Mouse (Mus musculus): ENCODE data around the gene Kmt5b. TPM values are rescaled to one million over a fixed set of nuclear protein-coding genes. Genes with fewer than 3 reads are reported as not detected.

Kmt5b gene
- polyA plus RNA-seq, 1 experiment: 35.1 TPM

DNA sequence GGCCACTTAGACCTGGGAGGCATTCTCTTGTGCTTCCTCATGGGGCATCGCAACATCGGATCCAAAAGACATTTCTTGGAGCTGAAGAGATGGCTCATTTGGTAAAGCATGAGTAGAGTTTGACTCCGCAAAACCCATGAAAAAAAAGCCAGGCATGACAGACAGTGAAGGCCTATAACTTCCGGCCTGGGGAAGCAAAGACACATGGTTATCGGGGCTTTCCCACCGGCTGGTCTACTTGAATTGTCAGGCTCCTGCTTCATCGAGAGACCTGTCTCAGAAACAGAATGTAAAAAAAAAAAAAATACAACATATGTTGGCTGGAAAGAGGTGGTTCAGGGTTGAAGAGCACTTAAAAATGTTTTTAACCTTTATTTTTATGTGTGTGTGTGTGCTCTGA, 27.6 kb upstream of the Kmt5b start:
- peaks cover 3% of the 10 kb centered on the region; the same call in 1 of the 2 replicates for H3K4me1 ChIP-seq (ENCODE audit: control insufficient read depth, insufficient read depth, low read length)
- no peak overlapping the region for H3K27ac ChIP-seq (ENCODE audit: insufficient read depth, low read depth, low read length)
- H3K4me3 ChIP-seq (ENCODE audit: insufficient read depth, low read length): no peak overlapping the region
- no peak for TF ChIP-seq CTCF (IDR thresholded peaks at IDR 0.05; ENCODE audit: low read depth, low read length)
- TF ChIP-seq POLR2A (IDR thresholded peaks at IDR 0.05; ENCODE audit: borderline replicate concordance, low read depth, low read length): no peak

DNA sequence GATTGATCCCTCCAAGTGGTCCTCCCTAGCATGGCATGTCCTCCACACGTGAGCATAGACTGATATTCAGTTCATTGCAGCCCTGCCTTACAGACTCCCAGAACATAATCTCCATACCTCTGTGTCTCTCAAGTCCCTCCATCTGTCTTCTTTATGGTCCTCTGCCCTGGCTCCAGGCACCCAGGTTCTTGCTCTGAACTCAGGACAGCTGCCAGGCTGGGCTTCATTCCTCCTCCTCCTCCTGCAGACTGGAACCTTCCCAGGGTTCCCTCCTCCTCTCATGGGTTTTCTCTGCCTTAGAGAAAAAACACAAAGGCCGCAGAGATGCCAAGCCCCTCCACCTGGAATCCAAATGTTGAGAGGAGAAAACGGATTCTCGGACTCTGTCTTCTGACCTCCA, 24.5 kb upstream of the Kmt5b start:
- no peak overlapping the region for H3K4me3 ChIP-seq (ENCODE audit: insufficient read depth, low read length)
- TF ChIP-seq POLR2A (IDR thresholded peaks at IDR 0.05; ENCODE audit: borderline replicate concordance, low read depth, low read length) (no peak), CTCF (IDR thresholded peaks at IDR 0.05; ENCODE audit: low read depth, low read length) (no peak)
- peaks cover 3% of the 10 kb centered on the region; the same call in 1 of the 2 replicates for H3K4me1 ChIP-seq (ENCODE audit: control insufficient read depth, insufficient read depth, low read length)
- H3K27ac ChIP-seq (ENCODE audit: insufficient read depth, low read depth, low read length): no peak overlapping the region

DNA sequence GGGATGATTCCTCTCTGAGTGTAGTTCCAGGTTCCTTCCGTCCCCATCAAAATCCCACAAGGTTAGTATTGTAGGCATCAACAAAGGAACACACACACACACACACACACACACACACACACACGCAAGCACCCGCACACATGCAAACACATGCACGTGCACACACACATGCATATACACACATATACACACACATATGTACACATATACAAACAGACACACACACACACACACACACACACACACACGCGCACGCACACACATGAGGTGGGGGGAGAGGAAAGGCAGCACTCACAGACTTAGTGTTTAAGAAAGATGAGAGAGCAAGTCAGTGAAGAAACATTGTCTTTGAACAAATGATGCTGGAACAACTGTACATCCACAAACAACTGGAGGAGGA, 23.9 kb upstream of the Kmt5b start:
- TF ChIP-seq POLR2A (IDR thresholded peaks at IDR 0.05; ENCODE audit: borderline replicate concordance, low read depth, low read length): no peak
- TF ChIP-seq CTCF (IDR thresholded peaks at IDR 0.05; ENCODE audit: low read depth, low read length): no peak
- H3K27ac ChIP-seq (ENCODE audit: insufficient read depth, low read depth, low read length): no peak overlapping the region

DNA sequence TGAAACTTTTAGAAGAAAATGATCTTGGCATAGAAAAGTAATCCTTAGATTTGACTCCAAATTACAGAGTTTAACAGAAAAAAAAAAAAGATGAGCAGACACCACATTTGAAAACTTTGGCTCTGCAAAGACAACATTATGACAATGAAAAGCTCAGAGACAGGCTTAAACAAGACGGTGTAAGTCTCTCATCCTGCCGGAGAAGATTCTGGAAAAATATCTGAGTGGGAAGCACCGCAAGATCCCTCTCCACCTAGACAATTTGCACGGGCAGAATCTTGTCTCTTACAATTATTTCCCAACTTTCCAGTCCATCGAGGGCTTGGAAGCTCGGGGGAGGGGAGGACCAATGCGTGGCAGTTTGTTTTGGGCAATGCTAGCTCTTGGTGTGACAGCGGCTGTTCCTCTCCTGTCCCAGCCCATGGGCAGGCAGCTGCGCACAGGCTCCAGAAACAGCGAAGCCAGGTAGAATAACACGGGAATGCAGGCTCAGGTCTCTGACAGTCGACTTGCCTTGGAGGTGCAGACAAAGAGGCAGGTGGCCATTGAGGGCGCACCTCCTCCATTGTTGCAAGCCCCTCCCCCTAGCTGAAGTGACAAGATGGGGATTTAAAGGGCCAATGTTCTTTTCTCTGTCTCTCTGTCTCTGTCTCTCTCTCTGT, 23.2 kb upstream of the Kmt5b start:
- H3K4me1 ChIP-seq (ENCODE audit: control insufficient read depth, insufficient read depth, low read length): peaks cover 3% of the 10 kb centered on the region; the same call in 1 of the 2 replicates
- TF ChIP-seq CTCF (IDR thresholded peaks at IDR 0.05; ENCODE audit: low read depth, low read length): no peak
- no peak for TF ChIP-seq POLR2A (IDR thresholded peaks at IDR 0.05; ENCODE audit: borderline replicate concordance, low read depth, low read length)
- H3K27ac ChIP-seq (ENCODE audit: insufficient read depth, low read depth, low read length): no peak overlapping the region
- peak overlapping the region; percentile 22; the same call in 1 of the 2 replicates for H3K4me3 ChIP-seq (ENCODE audit: insufficient read depth, low read length)

More for the DNA sequence above, 23.9 kb upstream of the Kmt5b start:
- H3K4me1 ChIP-seq (ENCODE audit: control insufficient read depth, insufficient read depth, low read length): peaks cover 3% of the 10 kb centered on the region; the same call in 1 of the 2 replicates
- no peak overlapping the region for H3K4me3 ChIP-seq (ENCODE audit: insufficient read depth, low read length)

DNA sequence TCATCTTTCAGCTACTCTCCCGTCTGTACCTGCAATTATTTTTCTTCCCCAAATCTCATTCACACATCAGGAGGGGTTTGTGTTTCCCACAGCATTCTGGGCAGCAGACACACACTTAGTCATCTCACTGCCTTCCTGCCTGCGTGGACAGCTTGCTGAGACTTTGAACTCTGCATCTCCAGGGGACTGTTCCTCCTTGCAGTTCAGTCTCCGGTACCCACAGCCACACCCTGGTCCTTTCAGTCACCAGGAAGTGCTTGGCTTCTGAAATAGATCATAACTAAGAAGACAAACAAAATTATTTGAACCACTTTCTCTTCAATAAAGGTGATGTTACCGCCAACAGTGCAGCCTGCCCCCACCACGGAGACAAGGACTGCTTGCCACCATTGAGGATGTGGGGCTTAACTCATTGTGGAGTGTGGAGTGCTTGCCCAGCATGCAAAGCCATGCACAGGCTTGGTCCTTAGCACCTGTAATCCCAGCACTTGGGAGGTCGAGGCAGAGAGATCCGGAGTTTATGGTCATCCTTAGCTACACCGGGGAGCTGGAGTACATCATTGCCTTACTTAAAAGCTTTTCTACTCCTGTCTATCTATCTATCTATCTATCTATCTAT, 14.5 kb upstream of the Kmt5b start:
- no peak for TF ChIP-seq CTCF (IDR thresholded peaks at IDR 0.05; ENCODE audit: low read depth, low read length)
- TF ChIP-seq POLR2A (IDR thresholded peaks at IDR 0.05; ENCODE audit: borderline replicate concordance, low read depth, low read length): no peak
- peaks cover 10% of the 10 kb centered on the region for H3K4me1 ChIP-seq (ENCODE audit: control insufficient read depth, insufficient read depth, low read length)
- no peak overlapping the region for H3K27ac ChIP-seq (ENCODE audit: insufficient read depth, low read depth, low read length)
- H3K4me3 ChIP-seq (ENCODE audit: insufficient read depth, low read length): no peak overlapping the region

DNA sequence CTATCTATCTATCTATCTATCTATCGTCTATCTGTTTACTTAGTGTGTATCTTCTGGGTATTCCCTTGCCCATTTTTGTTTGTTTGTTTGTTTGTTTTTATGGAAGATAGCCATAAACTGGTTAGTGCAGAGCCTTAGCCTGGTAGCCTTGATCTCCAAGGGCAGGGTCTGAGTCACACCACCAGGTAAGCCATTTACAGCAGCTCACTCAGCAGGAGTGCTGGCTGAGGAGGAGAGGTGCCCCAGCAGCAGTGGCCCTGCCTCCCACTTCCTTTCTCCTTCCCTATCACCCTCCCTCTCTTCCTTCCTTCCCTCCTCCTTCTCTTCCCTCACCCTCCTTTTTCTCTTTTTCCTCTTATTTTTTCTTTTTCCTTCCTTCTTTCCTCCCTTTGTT, 14.0 kb upstream of the Kmt5b start:
- Histone ChIP-seq H3K4me3 (ENCODE audit: insufficient read depth, low read length) (no peak overlapping the region), H3K27ac (ENCODE audit: insufficient read depth, low read depth, low read length) (no peak overlapping the region), H3K4me1 (ENCODE audit: control insufficient read depth, insufficient read depth, low read length) (peaks cover 10% of the 10 kb centered on the region)
- no peak for TF ChIP-seq CTCF (IDR thresholded peaks at IDR 0.05; ENCODE audit: low read depth, low read length)
- no peak for TF ChIP-seq POLR2A (IDR thresholded peaks at IDR 0.05; ENCODE audit: borderline replicate concordance, low read depth, low read length)

DNA sequence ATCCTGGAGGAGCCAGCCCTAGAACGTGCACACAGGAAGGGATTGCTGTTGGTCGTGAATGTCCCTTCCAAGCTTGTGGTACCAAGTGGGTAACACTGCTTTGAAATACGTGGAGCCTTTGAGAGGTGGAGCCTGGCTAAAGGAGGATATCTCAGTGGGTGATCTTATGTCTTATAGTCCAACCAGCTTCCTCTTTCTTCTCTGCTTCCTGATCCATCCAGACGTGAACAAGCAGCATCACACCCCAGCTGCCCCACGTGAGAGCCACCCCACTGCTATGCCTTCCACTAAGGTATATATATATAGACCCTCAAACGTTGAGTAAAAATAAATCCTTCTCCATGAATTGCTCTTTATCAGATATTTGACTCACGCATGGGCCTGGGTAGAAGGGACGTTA, 13.5 kb upstream of the Kmt5b start:
- Histone ChIP-seq H3K4me3 (ENCODE audit: insufficient read depth, low read length) (no peak overlapping the region), H3K27ac (ENCODE audit: insufficient read depth, low read depth, low read length) (no peak overlapping the region), H3K4me1 (ENCODE audit: control insufficient read depth, insufficient read depth, low read length) (peaks cover 10% of the 10 kb centered on the region)
- TF ChIP-seq CTCF (IDR thresholded peaks at IDR 0.05; ENCODE audit: low read depth, low read length): no peak
- no peak for TF ChIP-seq POLR2A (IDR thresholded peaks at IDR 0.05; ENCODE audit: borderline replicate concordance, low read depth, low read length)

DNA sequence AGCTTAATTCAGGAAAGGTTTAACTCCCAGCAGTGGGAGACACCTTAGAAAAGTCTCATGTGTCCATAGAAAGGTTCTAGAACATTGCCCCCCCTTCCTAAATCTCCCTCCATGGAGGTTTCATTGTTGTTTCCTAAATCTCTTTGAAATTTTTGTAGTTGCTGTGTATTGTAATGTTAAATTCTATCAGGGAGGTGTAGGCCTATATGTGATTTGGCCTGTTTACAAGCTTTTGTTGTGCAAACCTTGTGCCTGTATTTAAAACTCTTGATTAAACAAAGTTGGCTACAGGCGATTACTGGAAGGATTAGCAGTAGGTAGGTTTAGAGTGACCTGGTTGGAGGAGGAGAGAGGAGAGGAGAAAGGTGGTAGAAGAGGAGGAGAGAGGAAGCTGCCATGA, 9.4 kb upstream of the Kmt5b start:
- Histone ChIP-seq H3K4me3 (ENCODE audit: insufficient read depth, low read length) (no peak overlapping the region), H3K4me1 (ENCODE audit: control insufficient read depth, insufficient read depth, low read length) (peaks cover 9% of the 10 kb centered on the region), H3K27ac (ENCODE audit: insufficient read depth, low read depth, low read length) (no peak overlapping the region)
- TF ChIP-seq CTCF (IDR thresholded peaks at IDR 0.05; ENCODE audit: low read depth, low read length) (no peak), POLR2A (IDR thresholded peaks at IDR 0.05; ENCODE audit: borderline replicate concordance, low read depth, low read length) (no peak)

DNA sequence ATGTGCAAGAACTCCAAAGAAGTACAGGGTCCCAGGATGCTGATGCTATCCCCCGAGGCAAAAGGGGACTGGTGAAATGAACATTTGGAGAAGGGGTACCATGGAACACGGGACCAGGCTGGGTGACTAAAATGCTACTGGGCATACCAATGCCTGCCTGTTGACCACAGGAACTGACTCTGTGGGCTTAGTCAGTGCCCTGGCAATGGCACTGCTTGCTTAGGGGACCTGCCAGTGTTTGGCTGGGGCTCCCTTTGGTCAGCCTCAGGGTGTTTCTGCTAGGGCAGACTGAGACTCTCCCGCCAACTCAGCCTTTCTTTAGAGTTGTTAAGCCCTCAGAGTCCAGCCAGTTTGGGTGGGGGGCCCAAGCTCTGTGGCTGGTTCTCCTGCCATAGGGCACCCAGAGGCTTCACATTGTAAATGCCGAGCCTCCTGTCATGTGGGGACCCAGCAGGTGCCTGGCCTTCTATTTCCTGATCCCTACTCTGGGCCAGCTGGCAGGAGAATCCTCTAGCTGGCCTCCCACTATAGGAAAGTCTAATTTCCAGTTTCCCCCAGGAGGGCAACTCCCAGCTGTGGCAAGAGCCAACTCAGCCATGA, 1.9 kb upstream of the Kmt5b start:
- no peak for TF ChIP-seq CTCF (IDR thresholded peaks at IDR 0.05; ENCODE audit: low read depth, low read length)
- TF ChIP-seq POLR2A (IDR thresholded peaks at IDR 0.05; ENCODE audit: borderline replicate concordance, low read depth, low read length): no peak
- no peak overlapping the region for H3K4me3 ChIP-seq (ENCODE audit: insufficient read depth, low read length)
- peaks cover 9% of the 10 kb centered on the region for H3K4me1 ChIP-seq (ENCODE audit: control insufficient read depth, insufficient read depth, low read length)
- no peak overlapping the region for H3K27ac ChIP-seq (ENCODE audit: insufficient read depth, low read depth, low read length)

DNA sequence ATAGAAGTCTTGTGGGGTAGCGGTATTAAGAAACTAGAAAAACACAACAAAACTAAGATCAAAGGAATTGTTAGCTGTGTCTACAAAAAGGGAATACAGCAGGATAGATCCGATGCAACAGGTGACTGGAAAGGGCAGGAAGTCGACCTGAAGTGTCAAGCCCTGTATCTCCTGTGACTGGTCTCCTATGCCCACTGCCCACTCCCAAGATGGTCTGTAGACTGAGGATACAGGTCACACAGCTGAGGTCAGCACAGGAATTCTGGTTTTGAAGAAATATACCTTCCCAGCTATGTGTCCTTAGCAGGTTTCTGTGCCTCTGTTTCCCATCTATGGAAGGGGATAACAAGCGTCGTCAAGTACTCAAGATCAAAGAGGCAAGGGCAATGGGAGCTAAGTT, 843 bp upstream of the Kmt5b start:
- no peak overlapping the region for H3K27ac ChIP-seq (ENCODE audit: insufficient read depth, low read depth, low read length)
- peaks cover 10% of the 10 kb centered on the region for H3K4me1 ChIP-seq (ENCODE audit: control insufficient read depth, insufficient read depth, low read length)
- no peak overlapping the region for H3K4me3 ChIP-seq (ENCODE audit: insufficient read depth, low read length)
- TF ChIP-seq POLR2A (IDR thresholded peaks at IDR 0.05; ENCODE audit: borderline replicate concordance, low read depth, low read length) (no peak), CTCF (IDR thresholded peaks at IDR 0.05; ENCODE audit: low read depth, low read length) (no peak)
